Comparison of ENCODE assay signal across 8 mouse cellular contexts in the genomic region with DNA sequence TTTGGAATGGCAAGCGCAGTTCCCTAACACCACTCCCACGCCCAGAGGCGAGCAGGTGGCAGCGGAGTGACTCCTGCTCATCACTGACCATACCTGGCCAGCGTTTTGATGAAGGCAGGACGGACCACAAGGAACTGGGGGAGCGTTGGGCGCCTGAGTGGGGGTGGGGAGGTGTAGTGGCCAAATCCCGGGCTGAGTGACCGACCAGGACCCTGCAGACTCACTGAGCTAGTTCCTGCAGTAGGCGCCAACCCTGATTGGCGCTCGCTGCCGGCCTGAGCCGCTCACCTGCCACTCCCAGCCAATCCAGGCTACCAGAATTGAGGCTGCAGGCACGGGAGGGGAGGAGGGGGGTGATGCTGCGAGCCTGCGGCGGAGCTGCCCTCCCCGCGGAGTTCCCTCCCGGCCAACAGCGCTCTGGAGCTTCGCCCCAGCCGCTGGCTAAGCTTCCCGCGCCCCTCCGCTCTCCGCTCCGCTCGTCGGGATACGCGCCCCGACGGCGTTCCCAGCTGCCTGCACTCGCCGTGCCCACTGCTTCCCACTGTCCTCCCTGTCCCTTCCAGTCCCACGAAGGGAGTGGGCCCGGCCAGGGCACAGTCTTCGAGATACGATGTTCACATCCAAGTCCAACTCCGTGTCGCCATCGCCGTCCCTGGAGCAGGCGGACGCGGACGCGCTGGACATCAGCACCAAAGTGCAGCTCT. TPM values are rescaled to one million over a fixed set of nuclear protein-coding genes. Genes with fewer than 3 reads are reported as not detected.
DNase-seq lines count a peak whose midpoint lies in the region; ATAC-seq lines count a peak whose summit lies in the region.

Gene Plekhd1, plus strand, starts transcription at position 323 of the 704 bp plus-strand sequence.

- 1% methylated on average over 49 of the region's 52 CpGs for WGBS in forebrain, embryonic 11.5 days
- WGBS in hindbrain, embryonic 13.5 days: 1% methylated on average over 44 of the region's 52 CpGs

- H3K4me1 ChIP-seq in brown adipose tissue, adult 24 weeks (ENCODE audit: control insufficient read depth, insufficient read depth, insufficient read length, low read length): peaks cover 2% of the 10 kb centered on the region; the same call in 1 of the 2 replicates
- H3K4me1 ChIP-seq in forebrain, embryonic 11.5 days (replicated peaks; ENCODE audit: control insufficient read depth, insufficient read depth, low read length): peaks cover 14% of the 10 kb centered on the region
- peaks cover 30% of the 10 kb centered on the region for H3K4me1 ChIP-seq in hindbrain, embryonic 13.5 days (replicated peaks)

- no peak within 1 kb of the TSS for H3K27ac ChIP-seq in brown adipose tissue, adult 24 weeks (replicated peaks; ENCODE audit: low read depth, low read length)
- no peak within 1 kb of the TSS for H3K27ac ChIP-seq in forebrain, embryonic 11.5 days (ENCODE audit: low read depth, low read length)
- H3K27ac ChIP-seq in hindbrain, embryonic 13.5 days: no peak within 1 kb of the TSS

- DNase-seq in ES-CJ7 (ENCODE audit: low read depth, low spot score): peak; percentile 49
- peak; percentile 72 for DNase-seq in forebrain, embryonic 11.5 days (ENCODE audit: low spot score)
- peak; percentile 5 to 23 for DNase-seq in left cerebral cortex, postnatal 25 days (ENCODE audit: low spot score in 2 of 2)
- DNase-seq in skeletal muscle tissue, adult 2 months (ENCODE audit: low read depth, low spot score): peak; percentile 5
- DNase-seq in Muller cell, postnatal 12 days (ENCODE audit: inconsistent ontology term): no peak

- peak; percentile 71; the same call in 1 of the 2 replicates for ATAC-seq in forebrain, embryonic 11.5 days (replicated peaks; ENCODE audit: low FRiP score)
- ATAC-seq in hindbrain, embryonic 13.5 days (ENCODE audit: low FRiP score): peak; percentile 77
- peak; percentile 40 for ATAC-seq in megakaryocyte progenitor cell, adult 5-6 weeks (replicated peaks; ENCODE audit: poor library complexity)

- H3K9me3 ChIP-seq in forebrain, embryonic 11.5 days (ENCODE audit: control insufficient read depth, low read length): no peaks in the 10 kb centered on the region
- H3K9me3 ChIP-seq in hindbrain, embryonic 13.5 days: no peaks in the 10 kb centered on the region

- peak within 1 kb of the TSS; percentile 43 for H3K4me3 ChIP-seq in brown adipose tissue, adult 24 weeks (ENCODE audit: insufficient read depth, low read depth, low read length)
- peak within 1 kb of the TSS; percentile 33 for H3K4me3 ChIP-seq in forebrain, embryonic 11.5 days (ENCODE audit: low read depth, low read length)
- peak within 1 kb of the TSS; percentile 44 for H3K4me3 ChIP-seq in hindbrain, embryonic 13.5 days

- no peaks in the 10 kb centered on the region for H3K36me3 ChIP-seq in forebrain, embryonic 11.5 days (ENCODE audit: control insufficient read depth, insufficient read depth, low read length)
- H3K36me3 ChIP-seq in hindbrain, embryonic 13.5 days: no peaks in the 10 kb centered on the region

- peak within 1 kb of the TSS; percentile 63 for H3K4me2 ChIP-seq in forebrain, embryonic 11.5 days (ENCODE audit: low read depth, low read length, severe bottlenecking)
- H3K4me2 ChIP-seq in hindbrain, embryonic 13.5 days: peak within 1 kb of the TSS; percentile 64

- peaks cover 34% of the 10 kb centered on the region for H3K27me3 ChIP-seq in forebrain, embryonic 11.5 days (ENCODE audit: control insufficient read depth, insufficient read depth, low read length)
- peaks cover 65% of the 10 kb centered on the region for H3K27me3 ChIP-seq in hindbrain, embryonic 13.5 days

- intact Hi-C loops in left cerebral cortex, postnatal 25 days (cut with DNase I): no loop called here

- peak within 1 kb of the TSS; percentile 37 for H3K9ac ChIP-seq in forebrain, embryonic 11.5 days (ENCODE audit: low read length)
- H3K9ac ChIP-seq in hindbrain, embryonic 13.5 days: peak within 1 kb of the TSS; percentile 63

RNA-seq across cellular contexts. Expression of gene Plekhd1, which starts in this region (rescaled TPM):
- not detected in 2 replicates for polyA plus RNA-seq in brown adipose tissue, adult 24 weeks (2012; ENCODE audit: insufficient read depth, insufficient read length, missing spikeins)
- polyA plus RNA-seq in forebrain, embryonic 11.5 days (2014; fragmentation: Nextera tagmentation; extraction: Ambion mirVana): 0.48 and 0.60 TPM in 2 replicates
- 3.1 and 3.2 TPM in 2 replicates for polyA plus RNA-seq in hindbrain, embryonic 13.5 days (2015; fragmentation: Nextera tagmentation; extraction: Ambion mirVana)
- total RNA-seq in left cerebral cortex, postnatal 25 days (2021): 1 to 10 TPM; 1.6 to 1.8 TPM
- total RNA-seq in megakaryocyte progenitor cell, adult 5-6 weeks (2015): not detected in 2 replicates
- total RNA-seq in megakaryocyte progenitor cell, adult 5-6 weeks (2017): not detected in 2 replicates

Comparison
In these comparisons a context has a peak if more than half of its experiments do, and no peak if none do; other contexts are left out.
1. Peak in DNase-seq, ATAC-seq, H3K4me3 ChIP-seq, H3K9ac ChIP-seq and H3K4me2 ChIP-seq in forebrain, embryonic 11.5 days; RNA of the gene not detected or under 1 TPM.
2. Peak in ATAC-seq in megakaryocyte progenitor cell, adult 5-6 weeks; RNA of the gene not detected or under 1 TPM.